Mouse (Mus musculus) cerebellum, adult (tissue): ENCODE data around the gene Phox2a.

Experiments used
- ATAC-seq: cut with Nextera tagmentation; 2 replicates; pipeline ENCODE4 v1.9.2; 2017; ENCODE audit warnings: mild to moderate bottlenecking, moderate library complexity, mixed read lengths; ENCODE audit not compliant: insufficient number of reproducible peaks, low FRiP score, low TSS enrichment

The Phox2a gene

DNA sequence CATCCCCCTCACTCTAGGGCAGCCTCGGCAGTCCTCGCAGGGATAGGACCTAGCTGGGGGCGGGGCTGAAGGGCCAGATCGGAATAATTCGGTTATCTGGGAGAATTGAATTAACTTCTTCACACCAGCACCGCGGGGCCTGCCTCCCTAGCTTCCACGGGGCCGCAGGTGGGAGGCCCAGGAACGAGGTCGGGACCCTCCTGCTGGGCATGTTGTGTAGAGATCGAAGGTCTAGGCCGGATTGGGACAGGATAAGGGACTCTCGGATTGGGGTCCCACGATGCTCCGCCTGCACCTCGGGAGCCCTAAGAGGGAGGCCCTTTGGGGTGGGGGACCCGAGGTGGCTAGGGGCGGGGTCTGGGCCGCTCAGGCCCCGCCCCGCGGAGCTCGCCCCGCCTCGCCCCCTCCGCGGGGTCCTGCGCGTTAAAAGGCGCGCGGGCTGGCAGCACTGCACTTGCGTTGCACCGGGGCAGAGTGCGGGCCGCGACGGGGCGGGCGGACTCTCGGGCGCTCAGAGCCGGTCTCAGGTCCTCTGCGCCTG, at the start of gene Phox2a:
Gene Phox2a (plus strand): TSS at position 453 of the 541 bp plus-strand sequence.
- no peak for ATAC-seq

DNA sequence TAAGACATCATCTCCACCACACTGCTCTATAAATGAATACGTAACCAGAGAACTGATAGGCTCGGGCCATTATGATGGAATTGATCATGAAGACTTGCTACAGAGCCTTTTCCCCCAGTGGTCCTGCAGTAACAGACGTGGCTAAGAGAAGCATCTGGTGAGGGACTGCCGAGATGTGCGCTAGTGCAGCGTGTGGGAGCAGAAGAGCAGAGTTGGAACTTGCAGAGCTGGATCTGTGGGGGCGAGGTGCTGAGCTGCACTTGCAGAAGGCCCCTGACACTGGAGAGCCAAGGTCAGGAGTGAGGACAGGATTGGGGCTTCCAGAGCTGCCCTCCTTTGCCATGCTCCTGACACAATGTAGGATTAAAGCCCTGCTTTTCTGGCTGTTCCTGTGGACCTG, 48.1 kb upstream of the Phox2a start:
- ATAC-seq = no peak

DNA sequence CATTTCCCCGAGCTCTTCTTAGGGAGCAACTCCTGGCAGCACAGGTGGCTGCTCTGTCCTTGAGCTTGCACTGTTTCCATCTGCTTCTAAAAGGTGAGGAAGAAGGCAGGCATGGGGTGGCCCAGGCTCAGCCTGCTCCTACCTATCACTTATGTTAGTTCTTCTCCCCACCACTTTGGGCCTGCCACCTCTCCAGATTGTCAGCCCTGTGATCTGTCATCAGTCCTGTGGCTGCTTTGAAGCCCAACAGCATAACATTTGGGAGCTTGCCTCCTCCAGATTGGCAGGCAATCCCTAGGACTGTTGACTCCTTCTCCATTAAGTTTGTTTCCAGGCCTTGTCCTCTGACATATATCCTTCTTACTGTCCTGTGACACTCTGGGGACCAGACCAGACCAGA, 46.5 kb upstream of the Phox2a start:
- ATAC-seq = no peak

DNA sequence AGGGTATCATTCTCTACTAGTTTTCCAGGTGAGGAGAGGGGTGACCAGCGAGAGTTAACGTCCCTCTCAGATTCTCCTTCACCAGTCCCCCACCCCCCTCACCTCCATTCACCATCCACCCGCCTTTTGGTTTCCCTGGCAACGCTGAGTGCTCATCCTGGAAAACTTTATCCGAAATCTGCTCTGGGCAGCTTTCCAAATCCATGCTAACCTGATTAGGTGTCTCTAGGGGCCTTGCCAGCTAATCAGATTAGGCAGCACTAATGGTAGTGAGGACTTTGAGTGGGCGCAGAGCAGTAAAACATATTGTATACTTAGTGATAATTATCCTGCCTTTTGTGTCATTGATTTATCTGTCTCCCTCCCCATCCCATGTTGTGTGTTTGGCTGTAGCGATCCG, 45.4 kb upstream of the Phox2a start:
- ATAC-seq = no peak

DNA sequence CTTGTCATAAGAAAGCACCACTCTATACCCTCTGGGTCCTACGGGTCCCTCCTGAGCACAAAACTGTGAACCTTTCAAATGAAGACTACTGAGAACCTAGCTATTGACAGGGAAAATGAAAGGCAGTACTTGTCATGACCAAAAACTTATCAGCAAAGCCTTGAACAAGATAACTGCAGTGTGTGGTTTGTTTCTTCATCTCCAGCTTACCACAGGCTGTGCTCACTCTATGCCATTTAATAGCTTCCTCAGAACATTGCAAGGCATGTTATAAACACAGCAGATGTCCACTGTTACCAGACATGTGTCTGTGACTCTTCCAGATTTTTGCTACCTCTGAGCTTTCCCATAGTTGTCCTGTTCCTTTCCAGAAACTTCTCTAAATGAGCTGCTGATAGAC, 41.1 kb upstream of the Phox2a start:
- ATAC-seq = no peak

DNA sequence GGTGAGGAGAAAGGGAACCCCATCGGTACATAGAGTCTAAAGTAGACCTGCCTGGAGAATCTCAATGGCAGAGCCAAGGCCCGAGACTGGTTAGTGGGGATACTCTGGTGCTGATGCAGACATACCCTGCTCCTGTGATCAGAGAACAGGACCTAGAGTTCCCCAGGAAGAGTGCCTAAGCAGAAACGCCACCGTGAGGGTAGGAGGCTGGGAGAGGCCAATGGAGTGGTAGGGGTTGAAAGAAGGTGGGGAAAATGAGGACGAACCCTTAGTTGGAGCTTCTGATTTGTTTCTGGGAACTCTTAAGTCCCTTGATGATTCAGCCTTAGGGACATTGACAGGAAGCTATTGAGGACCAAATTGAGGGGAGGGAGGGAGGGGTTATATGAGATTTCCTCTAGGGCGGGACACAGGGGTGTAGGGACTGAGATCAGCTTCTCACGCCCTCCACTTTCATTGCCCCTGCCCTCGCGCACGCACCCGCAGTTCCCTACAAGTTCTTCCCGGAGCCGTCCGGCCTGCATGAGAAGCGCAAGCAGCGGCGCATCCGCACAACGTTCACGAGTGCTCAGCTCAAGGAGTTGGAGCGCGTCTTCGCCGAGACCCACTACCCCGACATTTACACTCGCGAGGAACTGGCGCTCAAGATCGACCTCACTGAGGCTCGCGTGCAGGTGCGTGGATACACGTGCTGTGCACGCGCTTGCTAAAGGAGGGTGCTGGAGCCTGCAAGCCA, 2.4 kb downstream of the Phox2a start:
- ATAC-seq = no peak

DNA sequence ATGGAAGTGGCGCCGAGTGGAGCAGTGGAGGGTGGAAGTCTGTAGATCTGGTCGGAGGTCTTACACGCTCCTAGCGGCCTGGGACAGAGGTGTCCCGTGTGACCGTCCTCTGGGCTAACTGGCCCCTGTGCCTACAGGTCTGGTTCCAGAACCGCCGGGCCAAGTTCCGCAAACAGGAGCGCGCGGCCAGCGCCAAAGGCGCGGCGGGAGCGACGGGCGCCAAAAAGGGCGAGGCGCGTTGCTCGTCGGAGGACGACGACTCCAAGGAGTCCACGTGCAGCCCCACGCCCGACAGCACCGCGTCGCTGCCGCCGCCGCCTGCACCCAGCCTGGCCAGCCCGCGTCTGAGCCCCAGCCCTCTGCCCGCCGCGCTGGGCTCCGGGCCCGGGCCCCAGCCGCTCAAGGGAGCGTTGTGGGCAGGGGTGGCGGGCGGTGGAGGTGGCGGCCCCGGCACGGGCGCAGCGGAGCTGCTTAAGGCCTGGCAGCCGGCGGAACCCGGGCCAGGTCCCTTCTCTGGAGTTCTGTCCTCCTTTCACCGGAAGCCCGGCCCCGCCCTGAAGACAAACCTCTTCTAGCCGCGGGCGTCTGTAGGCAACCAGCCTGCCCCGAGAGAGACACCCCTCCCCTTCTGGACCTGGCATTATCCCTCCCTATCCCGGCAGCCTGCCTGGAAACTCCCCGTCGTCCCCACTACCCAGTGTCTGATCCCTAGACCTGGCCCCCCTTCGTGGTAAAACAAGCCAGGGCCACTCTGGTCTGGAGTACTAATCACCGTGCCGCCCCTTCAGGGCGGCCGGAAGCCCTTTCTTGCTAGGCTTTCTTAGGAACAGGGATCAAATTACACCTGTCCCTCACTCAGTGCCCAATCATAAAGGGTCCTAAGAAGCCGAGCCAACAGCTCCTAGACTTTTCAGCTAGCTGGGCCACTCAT, 3.7 kb downstream of the Phox2a start:
- ATAC-seq = peak; percentile 22; the same call in 1 of the 2 replicates

DNA sequence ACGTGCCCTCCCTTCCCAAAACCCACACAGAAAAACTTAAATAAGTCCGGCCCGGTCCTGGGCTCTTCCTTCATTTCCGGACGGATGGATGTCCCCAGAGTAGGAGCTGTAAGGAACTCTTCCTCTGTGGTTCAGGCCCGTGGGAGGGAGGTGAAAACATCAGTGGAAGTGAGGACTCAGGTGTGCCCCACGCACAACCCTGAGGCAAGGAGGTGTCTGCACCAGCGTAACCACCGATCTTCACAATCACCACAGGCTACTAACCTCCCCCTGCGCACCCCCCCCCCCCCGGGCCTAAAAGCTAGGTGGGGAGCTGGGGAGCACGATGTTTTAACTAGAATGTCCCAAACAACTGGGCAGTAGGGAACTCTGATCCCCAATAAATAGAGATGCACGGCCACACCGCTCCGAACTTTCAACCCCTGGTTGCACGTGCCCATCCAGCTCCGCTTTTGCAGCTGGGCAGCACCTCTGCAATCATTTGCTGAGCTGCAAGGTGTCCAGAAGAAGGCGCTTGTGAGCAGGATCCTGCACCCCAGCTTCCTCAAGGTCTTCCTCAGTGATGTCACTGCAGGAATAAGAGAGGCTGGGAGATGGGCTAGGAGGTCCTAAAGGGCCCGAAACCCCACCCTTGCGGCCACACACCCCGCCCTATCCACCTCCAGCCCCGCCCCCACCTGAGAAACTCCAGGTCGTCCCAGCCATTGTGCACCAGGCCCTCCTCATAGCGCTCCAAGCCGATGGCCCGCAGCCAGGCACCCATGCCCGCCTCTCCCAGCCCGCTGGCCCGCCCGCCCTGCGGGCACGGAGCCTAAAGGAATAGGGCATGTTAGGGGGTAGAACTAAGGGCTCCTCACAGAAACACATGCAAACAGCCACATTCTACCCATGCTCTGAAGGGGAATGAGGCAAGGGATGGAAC, 5.0 kb downstream of the Phox2a start:
- ATAC-seq = no peak

DNA sequence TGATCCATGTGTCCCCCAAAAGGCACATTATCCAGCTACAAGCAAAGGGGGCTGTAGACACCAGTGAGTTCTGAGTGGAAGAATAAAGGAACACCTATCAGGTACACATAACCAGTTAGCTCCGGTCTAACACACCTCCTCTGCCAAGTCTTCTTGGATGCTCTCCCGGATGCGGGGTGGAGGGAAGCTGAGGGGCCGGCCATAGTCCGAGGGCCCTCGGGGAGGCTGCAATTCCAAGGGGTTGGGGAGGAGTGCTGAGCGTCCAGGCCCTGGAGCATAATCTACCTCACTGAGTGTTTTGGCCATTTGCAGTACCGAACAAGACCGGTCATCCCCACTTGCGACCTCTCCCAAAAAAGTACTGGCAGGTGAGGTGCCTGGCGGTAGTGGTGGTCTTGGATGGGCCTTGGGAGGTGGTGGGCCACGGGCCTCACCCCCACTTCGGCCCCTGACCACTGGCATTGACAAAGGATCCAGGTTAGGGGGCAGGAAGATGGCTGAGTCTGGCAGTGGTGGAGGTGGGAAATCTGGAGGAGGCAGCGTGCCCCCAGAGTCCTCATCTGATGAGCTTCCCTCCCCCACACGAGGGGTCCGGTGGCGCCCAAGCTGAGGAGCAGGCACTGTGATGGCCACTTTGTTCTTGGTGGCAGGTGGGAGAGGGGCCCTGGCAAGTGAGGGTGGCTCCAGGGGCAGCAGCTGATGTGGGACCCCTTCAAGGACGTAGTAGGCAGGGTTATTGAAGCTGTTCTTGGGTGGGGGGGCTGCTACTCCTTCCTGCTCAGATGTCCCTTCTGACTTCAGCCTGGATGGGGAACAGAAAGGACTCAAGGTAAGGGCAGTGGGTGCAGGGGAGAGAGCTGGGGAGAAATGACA, 5.9 kb downstream of the Phox2a start:
- ATAC-seq = no peak

DNA sequence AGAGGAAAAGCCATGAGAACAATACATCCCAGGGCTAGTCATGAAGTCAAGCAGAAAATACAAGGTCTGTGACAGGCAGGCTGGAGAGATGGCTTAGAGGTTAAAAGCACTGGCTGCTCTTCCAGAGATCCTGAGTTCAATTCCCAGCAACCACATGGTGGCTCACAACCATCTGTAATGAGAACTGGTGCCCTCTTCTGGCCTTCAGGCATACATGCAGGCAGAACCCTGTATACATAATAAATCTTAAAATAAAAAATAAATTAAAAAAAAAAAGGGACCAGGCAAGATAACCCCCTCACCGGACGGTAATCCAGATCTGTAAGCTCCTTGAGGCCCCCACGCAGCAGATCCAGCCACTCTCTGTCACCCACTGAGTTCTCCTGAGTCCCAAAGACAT, 12.3 kb downstream of the Phox2a start:
- ATAC-seq = no peak

DNA sequence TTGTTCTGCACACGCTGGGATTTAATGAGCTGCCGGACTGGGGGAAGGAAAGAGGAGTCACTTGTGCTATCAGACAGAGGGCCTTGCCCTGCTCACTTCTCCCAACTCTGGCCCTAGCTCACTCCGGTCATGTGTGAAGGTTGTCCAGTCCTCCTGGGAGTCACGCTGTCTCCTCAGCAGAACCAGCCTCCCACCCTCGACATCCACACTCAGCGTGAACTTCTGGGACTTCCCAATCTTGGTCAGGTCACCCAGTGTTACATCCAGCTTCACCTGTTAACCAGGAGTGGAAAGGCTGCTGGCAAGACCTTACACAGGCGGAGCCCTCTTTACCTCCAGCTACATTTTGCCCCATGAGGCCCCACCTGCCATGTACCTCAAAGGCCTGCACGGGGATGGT, 13.3 kb downstream of the Phox2a start:
- no peak for ATAC-seq

DNA sequence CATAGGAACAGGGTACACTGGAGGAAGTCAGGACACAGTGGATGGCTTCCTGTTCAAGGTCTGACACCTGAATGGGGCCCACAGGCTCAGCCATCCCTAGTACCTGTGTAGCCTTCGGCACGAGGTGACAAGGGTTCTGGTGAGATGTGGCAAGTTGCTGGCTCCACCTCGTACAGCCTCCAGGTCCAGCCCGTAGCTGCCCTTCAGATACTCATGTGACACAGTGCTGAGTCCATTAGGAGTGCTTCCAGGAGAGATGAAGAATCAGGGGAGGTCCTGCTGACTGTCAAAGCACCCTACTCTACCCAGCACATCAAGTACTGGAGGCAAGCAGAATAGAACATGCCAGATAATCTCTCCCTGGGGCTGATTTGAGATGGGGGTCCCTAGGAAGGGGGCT, 14.3 kb downstream of the Phox2a start:
- ATAC-seq = no peak

DNA sequence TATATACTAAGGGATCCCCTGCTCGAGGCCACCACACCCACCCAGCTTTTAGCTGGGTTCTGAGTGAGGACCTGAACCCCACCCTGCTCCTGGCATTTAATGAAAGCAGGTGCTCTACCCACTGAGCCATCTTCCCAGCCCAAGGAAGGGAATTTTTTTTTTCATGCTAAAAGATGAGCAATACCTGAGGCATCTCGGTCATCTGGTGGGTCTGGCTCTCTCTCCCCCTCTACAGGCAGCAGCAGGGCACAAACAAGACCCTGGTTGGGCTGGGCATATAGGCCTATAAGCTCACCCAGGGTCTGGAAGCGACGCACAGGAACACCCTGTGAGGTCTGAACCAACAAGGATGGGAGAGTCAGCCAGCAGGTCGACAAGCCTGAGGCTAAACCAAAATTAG, 15.2 kb downstream of the Phox2a start:
- ATAC-seq = no peak

DNA sequence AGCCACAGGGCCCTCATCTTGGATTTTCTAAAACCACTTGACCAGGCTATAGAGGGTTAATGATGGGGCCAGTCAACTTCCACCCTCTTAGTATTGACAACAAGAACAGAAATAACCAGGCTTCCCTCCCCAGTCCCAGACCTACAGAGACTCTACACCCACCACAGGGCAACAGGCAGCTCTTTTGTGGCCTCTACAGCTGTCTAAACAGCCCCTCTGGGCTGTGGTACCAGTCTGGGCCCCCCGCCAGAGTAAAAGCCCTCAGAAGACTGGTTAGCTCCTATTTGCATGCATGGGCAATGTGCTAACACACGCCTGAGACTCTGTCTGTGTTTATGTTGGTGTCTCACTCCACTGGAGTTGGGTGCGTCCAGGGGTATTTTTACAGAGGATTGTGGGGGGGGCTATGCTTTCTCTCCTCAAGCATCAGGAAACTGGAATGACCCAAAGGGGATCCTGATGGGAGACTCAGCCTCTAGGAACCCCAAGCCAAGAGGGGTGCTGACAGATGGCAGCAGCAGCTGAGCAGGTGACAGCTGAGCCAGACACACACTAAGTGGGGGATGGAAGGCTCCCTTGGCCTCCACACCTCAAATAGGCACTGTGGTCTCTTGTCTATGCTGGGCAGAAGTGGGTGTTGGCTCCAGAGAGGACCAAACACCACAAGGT, 15.9 kb downstream of the Phox2a start:
- ATAC-seq = no peak

DNA sequence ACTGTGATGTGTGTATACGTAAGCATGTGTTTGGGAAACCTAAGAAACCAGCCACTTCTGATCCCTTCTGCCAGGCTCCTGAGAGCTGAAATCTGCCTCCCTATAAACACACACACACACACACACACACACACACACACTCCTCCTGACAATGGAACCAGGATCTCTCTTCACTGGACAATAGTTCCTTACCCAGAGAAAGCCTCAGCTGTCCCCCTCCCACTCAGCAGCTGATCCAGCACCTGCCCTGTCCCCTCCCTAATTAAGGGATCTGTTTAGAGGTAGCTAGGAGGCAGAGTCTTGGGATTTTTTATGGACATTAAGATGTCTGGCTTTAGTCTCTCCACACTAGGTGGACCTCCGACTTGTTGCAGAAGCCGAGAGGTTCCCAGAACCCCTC, 16.8 kb downstream of the Phox2a start:
- ATAC-seq = no peak

DNA sequence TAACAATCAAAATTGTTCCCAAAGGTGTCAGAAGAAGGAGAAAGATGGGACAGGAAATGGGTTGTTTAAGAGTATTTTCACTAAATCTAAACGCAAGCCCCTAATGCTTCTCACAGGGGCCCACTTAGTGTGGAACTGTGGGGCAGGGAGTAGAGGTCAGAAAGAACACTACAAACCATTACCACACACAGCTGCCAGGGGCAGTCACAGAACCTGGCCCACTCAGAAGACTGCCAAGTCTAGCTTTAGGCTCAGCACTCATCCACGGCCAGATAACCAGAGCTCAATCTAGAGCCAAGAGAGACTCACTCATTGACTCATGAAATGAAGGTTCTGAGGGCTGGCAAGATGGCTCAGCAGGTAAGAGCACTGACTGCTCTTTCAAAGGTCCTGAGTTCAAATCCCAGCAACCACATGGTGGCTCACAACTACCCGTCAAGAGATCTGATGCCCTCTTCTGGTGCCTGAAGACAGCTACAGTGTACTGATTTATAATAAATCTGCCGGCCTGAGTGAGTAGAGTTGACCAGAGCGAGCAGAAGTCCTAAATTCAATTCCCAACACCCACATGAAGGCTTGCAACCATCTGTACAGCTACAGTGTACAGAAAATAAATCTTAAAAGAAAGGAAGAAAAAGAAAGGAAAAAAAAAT, 17.5 kb downstream of the Phox2a start:
- no peak for ATAC-seq

DNA sequence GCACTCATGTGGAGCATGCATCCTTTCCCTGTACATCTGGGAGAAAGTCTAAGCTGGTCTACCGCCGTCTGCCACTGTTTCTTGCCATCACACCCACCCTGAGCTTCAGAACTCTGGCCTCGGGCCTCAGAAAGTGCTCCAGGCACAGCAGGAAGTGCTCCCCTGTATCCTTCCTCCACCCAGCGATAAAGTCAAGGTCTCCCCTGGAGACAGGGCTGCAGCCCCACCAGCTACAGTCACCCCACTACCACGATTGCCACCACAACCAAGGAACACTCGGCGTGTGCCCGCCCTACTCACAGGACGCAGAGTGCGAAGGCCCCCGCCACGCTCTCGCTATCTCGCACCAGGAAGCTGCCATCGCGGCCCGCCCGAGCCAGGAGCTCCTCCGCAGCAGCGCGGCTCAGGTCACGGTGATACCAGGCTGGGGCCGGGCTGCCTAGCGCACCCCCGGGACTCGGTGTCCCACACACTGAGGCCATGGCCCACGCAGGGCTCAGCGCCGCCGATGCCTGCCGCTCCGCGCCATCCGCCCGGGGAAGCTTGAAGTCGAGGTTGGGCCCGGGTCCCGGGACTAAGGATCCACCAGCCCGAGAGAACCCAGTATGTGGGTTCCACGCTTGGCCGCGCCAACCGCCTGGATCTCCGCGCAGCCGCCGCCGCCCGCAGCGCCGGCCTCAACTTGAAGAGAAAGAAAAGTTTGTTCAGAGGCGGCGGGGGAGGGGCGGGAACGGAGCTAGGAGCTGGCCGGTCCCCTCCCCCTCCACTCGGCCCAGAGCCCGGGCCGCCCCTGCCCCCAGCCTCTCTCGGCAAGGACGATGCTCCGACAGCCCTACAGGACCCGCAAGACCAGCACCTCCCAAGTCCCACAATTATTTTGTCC, 18.4 kb downstream of the Phox2a start:
- ATAC-seq = no peak
